Mouse (Mus musculus): ENCODE results near the gene Sall4. TPM values are rescaled to one million over a fixed set of nuclear protein-coding genes. Genes with fewer than 3 reads are reported as not detected.
"Not testable (repeated sequence)": the region's sequence is repeated elsewhere in the genome, so short reads cannot be mapped to it uniquely, and the experiment has no call there.

Gene Sall4
- total RNA-seq, 2 experiments from 2014 or later, result 0.33 to 0.70 TPM

- not testable (repeated sequence) for DNase-seq
Measured at GRCm38 (mm10) chr2:168744406-168744805, 23.3 kb downstream of the Sall4 start.

GRCm38 (mm10) chr2:168742649-168743048, 25.1 kb downstream of the Sall4 start:
- DNase-seq, result peak; percentile 63

- peak; percentile 61 for DNase-seq
Measured at GRCm38 (mm10) chr2:168742059-168742627, 25.6 kb downstream of the Sall4 start, which contains the start of gene Atp9a. Gene Atp9a, minus strand, starts transcription at chr2:168742409.

- peak; percentile 51 for DNase-seq
Measured at GRCm38 (mm10) chr2:168741273-168742058, 26.3 kb downstream of the Sall4 start.

- DNase-seq, result no peak
Measured at GRCm38 (mm10) chr2:168740496-168740895, 27.2 kb downstream of the Sall4 start.

- DNase-seq, result no peak
Measured at GRCm38 (mm10) chr2:168738854-168739253, 28.9 kb downstream of the Sall4 start.

GRCm38 (mm10) chr2:168737878-168738277, 29.9 kb downstream of the Sall4 start:
- no peak for DNase-seq

- peak; percentile 26 for DNase-seq
Measured at GRCm38 (mm10) chr2:168734023-168734422, 33.7 kb downstream of the Sall4 start.

GRCm38 (mm10) chr2:168731258-168731657, 36.5 kb downstream of the Sall4 start:
- no peak for DNase-seq

- DNase-seq, result no peak
Measured at GRCm38 (mm10) chr2:168729736-168730135, 38.0 kb downstream of the Sall4 start.

GRCm38 (mm10) chr2:168728045-168728444, 39.7 kb downstream of the Sall4 start:
- DNase-seq, result no peak

- no peak for DNase-seq
Measured at GRCm38 (mm10) chr2:168726007-168726406, 41.7 kb downstream of the Sall4 start.

GRCm38 (mm10) chr2:168721313-168721712, 46.4 kb downstream of the Sall4 start:
- no peak for DNase-seq

GRCm38 (mm10) chr2:168719742-168720141, 48.0 kb downstream of the Sall4 start:
- no peak for DNase-seq

GRCm38 (mm10) chr2:168718735-168719134, 49.0 kb downstream of the Sall4 start:
- no peak for DNase-seq

GRCm38 (mm10) chr2:168718267-168718666, 49.5 kb downstream of the Sall4 start:
- no peak for DNase-seq

GRCm38 (mm10) chr2:168712199-168713176, 55.3 kb downstream of the Sall4 start:
- no peak for DNase-seq

GRCm38 (mm10) chr2:168710979-168711378, 56.8 kb downstream of the Sall4 start:
- DNase-seq, result no peak

GRCm38 (mm10) chr2:168707766-168708165, 60.0 kb downstream of the Sall4 start:
- DNase-seq, result no peak

- peak; percentile 26 for DNase-seq
Measured at GRCm38 (mm10) chr2:168702266-168702665, 65.5 kb downstream of the Sall4 start.
